Mouse (Mus musculus) fibroblast of lung, adult 2 months (primary cell): ENCODE measurements at regions not wholly inside any gene's neighbourhood (a gene's known extent, or its start where the extent isn't known, plus 50 kb on each side); places are given as distances from the start of the nearest gene placed in this dataset.

Experiments
- DNase-seq: peaks from one replicate; pipeline ENCODE4 v3.0.0-alpha.2; 2011; ENCODE audit warnings: low read depth

GRCm38 (mm10) chr12:13100505-13101354 is 148.3 kb downstream of the Ddx1 start:
- DNase-seq = no peak

- DNase-seq = no peak
Measured at GRCm38 (mm10) chr12:13094111-13094851, 152.6 kb upstream of the Mycn start.

- no peak for DNase-seq
Measured at GRCm38 (mm10) chr12:13085951-13086350, 144.2 kb upstream of the Mycn start.

- DNase-seq = no peak
Measured at GRCm38 (mm10) chr12:13085484-13085883, 143.8 kb upstream of the Mycn start.

- DNase-seq = no peak
Measured at GRCm38 (mm10) chr12:13083337-13084054, 141.8 kb upstream of the Mycn start.

- no peak for DNase-seq
Measured at GRCm38 (mm10) chr12:13080791-13081190, 139.1 kb upstream of the Mycn start.

GRCm38 (mm10) chr12:13079832-13080231 is 138.1 kb upstream of the Mycn start:
- DNase-seq = no peak

GRCm38 (mm10) chr12:13077689-13078088 is 136.0 kb upstream of the Mycn start:
- DNase-seq = no peak

- DNase-seq = no peak
Measured at GRCm38 (mm10) chr12:13076699-13077287, 135.1 kb upstream of the Mycn start.

- no peak for DNase-seq
Measured at GRCm38 (mm10) chr12:13073126-13073886, 131.6 kb upstream of the Mycn start.

- no peak for DNase-seq
Measured at GRCm38 (mm10) chr12:13067295-13067694, 125.6 kb upstream of the Mycn start.

- DNase-seq = no peak
Measured at GRCm38 (mm10) chr12:13066604-13067181, 125.0 kb upstream of the Mycn start.

GRCm38 (mm10) chr12:13059473-13059872 is 117.8 kb upstream of the Mycn start:
- no peak for DNase-seq

GRCm38 (mm10) chr12:13056246-13056645 is 114.5 kb upstream of the Mycn start:
- DNase-seq = no peak

GRCm38 (mm10) chr12:13054611-13055010 is 112.9 kb upstream of the Mycn start:
- DNase-seq = no peak

GRCm38 (mm10) chr12:13053746-13054145 is 112.0 kb upstream of the Mycn start:
- DNase-seq = no peak

GRCm38 (mm10) chr12:13052845-13053623 is 111.3 kb upstream of the Mycn start:
- no peak for DNase-seq

GRCm38 (mm10) chr12:13052164-13052563 is 110.5 kb upstream of the Mycn start:
- DNase-seq = no peak

GRCm38 (mm10) chr12:13049659-13050058 is 107.9 kb upstream of the Mycn start:
- no peak for DNase-seq

- no peak for DNase-seq
Measured at GRCm38 (mm10) chr12:13048168-13048727, 106.5 kb upstream of the Mycn start.
